Mouse (Mus musculus) midbrain, embryonic 14.5 days (tissue): Measurements from ENCODE around the gene Ccnl1. TPM values are rescaled to one million over a fixed set of nuclear protein-coding genes. Genes with fewer than 3 reads are reported as not detected.

Source experiments
- ATAC-seq: fragments of 200-750 bp; cut with Nextera tagmentation; 2 replicates; pipeline ENCODE4 v1.8.0; 2017; ENCODE audit warnings: moderate number of reproducible peaks, moderate library complexity; ENCODE audit not compliant: low FRiP score, low TSS enrichment
- DNase-seq: peaks from one replicate; pipeline ENCODE4 v3.0.0-alpha.2; 2015
- H3K27ac ChIP-seq: fragments of 300-500 bp; sonication (generic); replicated peaks from 2 replicates; pipeline ENCODE4 v1.5.1; 2014; ENCODE audit warnings: mild to moderate bottlenecking, low read depth, low read length, moderate library complexity
- H3K27me3 ChIP-seq: fragments of 300-500 bp; sonication (generic); 2 replicates; pipeline ENCODE4 v1.6.1; 2014; ENCODE audit warnings: low read length, control low read depth, mixed read lengths; ENCODE audit not compliant: control insufficient read depth, insufficient read depth
- H3K36me3 ChIP-seq: fragments of 300-500 bp; sonication (generic); 2 replicates; pipeline ENCODE4 v1.6.1; 2014; ENCODE audit warnings: low read length, control low read depth; ENCODE audit not compliant: control insufficient read depth, insufficient read depth
- H3K4me1 ChIP-seq: fragments of 300-500 bp; sonication (generic); 2 replicates; pipeline ENCODE4 v1.6.1; 2014; ENCODE audit warnings: mild to moderate bottlenecking, antibody characterized with exemption, low read length, control low read depth; ENCODE audit not compliant: control insufficient read depth, insufficient read depth
- H3K4me2 ChIP-seq: fragments of 300-500 bp; sonication (generic); 2 replicates; pipeline ENCODE4 v1.6.1; 2014; ENCODE audit warnings: mild to moderate bottlenecking, low read length, moderate library complexity
- H3K4me3 ChIP-seq: fragments of 300-500 bp; sonication (generic); replicated peaks from 2 replicates; pipeline ENCODE4 v1.5.1; 2014; ENCODE audit warnings: low read depth, low read length
- H3K9ac ChIP-seq: fragments of 300-500 bp; sonication (generic); replicated peaks from 2 replicates; pipeline ENCODE4 v1.6.1; 2014; ENCODE audit warnings: mild to moderate bottlenecking, low read length, moderate library complexity
- H3K9me3 ChIP-seq: fragments of 300-500 bp; sonication (generic); 2 replicates; pipeline ENCODE4 v1.6.1; 2016; ENCODE audit warnings: low read length, control low read depth, mixed read lengths; ENCODE audit not compliant: control insufficient read depth
- WGBS: fragments of 180-500 bp; shearing (Covaris S2); extraction: QIAGEN DNeasy Blood & Tissue Kit; methylation state at CpG from one replicate; pipeline ENCODE4 v1.1.7; 2014; 5-methylcytosine and 5-hydroxymethylcytosine counted together
- polyA plus RNA-seq: library from polyadenylated mRNA; unstranded; fragments of >200 nt; fragmentation: Nextera tagmentation; extraction: Ambion mirVana; gene quantifications from 2 replicates; pipeline ENCODE4 v1.2.1, GENCODE M21; 2014

The Ccnl1 gene
- polyA plus RNA-seq, 1 experiment from 2014 or later = 99.0 TPM

DNA sequence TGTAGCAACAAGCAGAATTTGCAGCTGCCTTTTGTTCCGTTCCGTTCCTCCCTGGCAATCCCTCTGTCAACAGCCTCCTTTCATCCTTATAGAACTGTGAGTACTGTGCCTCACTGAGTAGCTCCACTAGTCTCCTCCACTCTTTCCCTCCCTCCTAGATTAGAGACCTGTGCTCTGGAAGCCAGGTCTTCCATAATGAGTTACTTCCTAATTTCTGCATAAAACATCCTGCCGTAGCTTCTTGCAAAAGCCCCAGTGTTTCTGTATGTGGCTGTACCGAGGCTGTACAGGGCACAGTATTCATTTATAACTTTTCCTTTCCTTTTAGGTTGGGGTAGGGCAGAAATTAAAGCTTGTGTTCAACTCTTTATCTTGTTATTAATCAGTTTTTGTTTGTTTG is 32.5 kb upstream of the Ccnl1 start:
- Histone ChIP-seq H3K4me2 (no peak overlapping the region), H3K27ac (no peak overlapping the region), H3K36me3 (no peaks in the 10 kb centered on the region), H3K9me3 (no peaks in the 10 kb centered on the region), H3K4me1 (no peaks in the 10 kb centered on the region), H3K9ac (no peak overlapping the region), H3K27me3 (no peaks in the 10 kb centered on the region), H3K4me3 (no peak overlapping the region)
- ATAC-seq (no peak), DNase-seq (no peak)
- WGBS = 78% methylated on average over 4 of the region's 4 CpGs

DNA sequence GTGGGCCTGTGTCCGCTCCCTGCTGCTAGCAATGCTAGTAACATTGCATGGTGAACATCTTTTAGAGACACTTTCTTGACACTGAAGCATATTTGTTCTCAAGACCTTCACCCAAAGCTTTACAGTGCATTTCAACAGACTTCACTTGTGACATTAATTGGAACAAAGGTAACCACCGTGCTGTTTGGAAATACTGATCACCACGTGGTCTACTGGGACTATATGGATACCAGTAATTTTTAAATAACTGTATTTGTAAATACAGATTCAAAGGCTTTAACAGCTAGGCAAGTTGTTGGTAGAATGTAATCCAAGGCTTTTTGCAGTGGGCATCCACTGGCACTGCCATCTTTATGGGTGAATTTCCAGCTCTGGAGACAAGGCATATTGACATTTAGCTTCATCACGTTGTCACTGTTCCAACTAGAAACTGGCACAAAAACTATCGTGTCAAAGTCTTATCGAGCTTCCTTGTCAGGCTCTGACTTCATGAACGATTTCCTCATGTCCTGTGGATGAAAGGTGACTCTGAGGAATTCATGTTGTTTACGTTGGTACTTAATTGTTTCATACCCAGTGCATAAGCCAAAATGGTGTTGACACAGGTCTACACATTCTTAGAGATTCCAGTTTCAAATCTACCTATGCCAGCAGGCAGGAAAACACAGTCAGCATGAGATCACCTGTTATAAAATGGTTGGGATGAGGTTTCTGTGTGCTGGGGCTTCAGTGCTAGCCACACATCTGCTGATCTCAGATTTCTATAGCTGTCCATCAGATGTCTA is 30.9 kb upstream of the Ccnl1 start:
- H3K4me2 ChIP-seq = no peak overlapping the region
- no peak overlapping the region for H3K9ac ChIP-seq
- H3K4me1 ChIP-seq = no peaks in the 10 kb centered on the region
- ATAC-seq = no peak
- WGBS = 90% methylated on average over 8 of the region's 8 CpGs
- no peaks in the 10 kb centered on the region for H3K27me3 ChIP-seq
- H3K9me3 ChIP-seq = no peaks in the 10 kb centered on the region
- no peak for DNase-seq
- H3K4me3 ChIP-seq = no peak overlapping the region
- H3K27ac ChIP-seq = no peak overlapping the region
- no peaks in the 10 kb centered on the region for H3K36me3 ChIP-seq

DNA sequence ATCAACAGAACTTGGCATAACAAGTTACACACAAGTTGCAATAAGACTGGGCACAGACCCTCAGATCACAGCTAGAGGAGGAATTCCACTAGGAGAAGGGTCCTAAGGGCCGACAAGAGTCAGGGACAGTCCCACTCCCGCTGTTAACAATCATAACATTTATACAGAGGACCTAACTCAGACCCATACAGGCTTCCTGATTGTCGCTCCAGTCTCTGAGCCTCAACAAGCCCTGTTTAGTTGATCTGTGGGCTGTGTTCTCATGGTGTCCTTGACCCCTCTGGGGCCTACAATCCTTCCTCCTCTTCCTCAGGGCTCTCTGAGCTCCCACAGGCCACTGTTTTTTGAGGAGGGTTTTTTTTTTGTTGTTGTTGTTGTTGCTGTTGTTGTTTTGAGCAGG is 18.2 kb upstream of the Ccnl1 start:
- 59% methylated on average over 3 of the region's 3 CpGs for WGBS
- peaks cover 9% of the 10 kb centered on the region for H3K4me1 ChIP-seq
- no peak overlapping the region for H3K9ac ChIP-seq
- no peaks in the 10 kb centered on the region for H3K9me3 ChIP-seq
- no peaks in the 10 kb centered on the region for H3K27me3 ChIP-seq
- H3K4me3 ChIP-seq = no peak overlapping the region
- no peak overlapping the region for H3K4me2 ChIP-seq
- no peak for DNase-seq
- H3K27ac ChIP-seq = no peak overlapping the region
- ATAC-seq = no peak
- H3K36me3 ChIP-seq = no peaks in the 10 kb centered on the region

DNA sequence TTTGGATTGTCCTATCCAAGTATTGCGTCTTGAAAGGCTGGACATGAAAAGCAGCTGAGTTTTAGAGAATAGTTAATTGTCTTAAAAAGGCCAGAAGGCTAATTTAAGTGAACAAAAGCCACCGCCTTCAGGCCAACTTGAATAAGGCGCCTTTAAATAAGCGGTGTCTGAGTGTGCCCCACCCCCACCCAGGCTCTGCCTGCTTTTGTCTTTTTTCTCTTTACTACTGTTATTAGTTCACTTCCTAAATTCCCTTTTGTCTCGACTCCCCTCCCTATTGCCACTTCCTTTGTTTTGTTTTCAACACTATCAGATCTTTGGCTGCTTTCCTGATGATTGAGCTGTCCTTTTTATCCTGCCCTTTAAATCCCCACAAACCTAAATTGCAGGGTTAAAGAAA is 17.3 kb upstream of the Ccnl1 start:
- under 1% methylated on average over 5 of the region's 5 CpGs for WGBS
- no peaks in the 10 kb centered on the region for H3K36me3 ChIP-seq
- peak overlapping the region; percentile 13 for H3K9ac ChIP-seq
- peak overlapping the region; percentile 63 for H3K4me2 ChIP-seq
- ATAC-seq = peak; percentile 2; the same call in 1 of the 2 replicates
- peaks cover 9% of the 10 kb centered on the region for H3K4me1 ChIP-seq
- H3K9me3 ChIP-seq = no peaks in the 10 kb centered on the region
- peak overlapping the region; percentile 58 for H3K4me3 ChIP-seq
- H3K27ac ChIP-seq = peak overlapping the region; percentile 98
- no peaks in the 10 kb centered on the region for H3K27me3 ChIP-seq
- DNase-seq = peak; percentile 73

DNA sequence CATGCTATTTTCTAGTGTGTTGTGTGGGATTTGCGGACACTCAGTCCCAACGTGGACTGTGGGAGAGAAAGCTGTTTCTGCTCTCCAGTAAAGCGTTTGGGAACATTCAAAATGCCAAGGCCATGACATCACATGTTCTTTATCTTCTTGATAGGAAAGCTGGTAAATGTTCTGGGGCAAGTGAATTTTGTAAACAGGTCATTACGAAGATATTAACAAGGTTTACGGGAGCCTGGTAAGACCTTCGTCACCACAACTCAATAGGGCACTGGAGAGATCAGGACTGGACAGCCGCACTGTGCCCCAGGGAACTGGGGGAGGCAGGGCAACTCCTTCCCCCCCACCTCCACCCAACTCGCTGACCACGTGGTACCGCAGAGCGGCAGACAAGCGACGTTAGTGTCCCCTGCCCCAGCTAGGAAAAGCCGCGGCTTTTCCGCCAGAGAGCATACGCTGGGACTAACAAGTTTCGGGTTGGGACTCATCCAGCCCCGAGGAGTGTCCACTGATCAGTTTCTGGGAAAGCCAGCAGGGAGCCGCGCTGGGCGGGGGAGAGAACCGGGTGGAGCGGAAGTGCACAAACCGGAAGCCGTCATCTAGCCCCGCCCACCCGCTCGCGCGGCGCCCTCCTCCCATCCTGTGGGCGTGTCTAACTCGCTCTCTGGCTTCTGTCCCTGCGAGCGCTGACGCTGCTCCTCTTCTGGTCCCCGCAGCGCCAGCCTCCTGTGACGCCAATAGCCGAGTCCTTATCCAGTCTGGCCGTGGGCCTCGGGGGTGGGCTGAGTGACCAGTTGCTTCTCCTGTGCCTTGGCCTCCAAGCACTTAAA is 16.4 kb upstream of the Ccnl1 start:
- Histone ChIP-seq H3K4me2 (peak overlapping the region; percentile 63), H3K36me3 (no peaks in the 10 kb centered on the region), H3K9ac (peak overlapping the region; percentile 67), H3K27me3 (no peaks in the 10 kb centered on the region), H3K4me3 (peak overlapping the region; percentile 58), H3K9me3 (no peaks in the 10 kb centered on the region), H3K4me1 (peaks cover 9% of the 10 kb centered on the region), H3K27ac (peak overlapping the region; percentile 98)
- WGBS = under 1% methylated on average over 43 of the region's 43 CpGs
- ATAC-seq = peak; percentile 97
- peak; percentile 98 for DNase-seq

DNA sequence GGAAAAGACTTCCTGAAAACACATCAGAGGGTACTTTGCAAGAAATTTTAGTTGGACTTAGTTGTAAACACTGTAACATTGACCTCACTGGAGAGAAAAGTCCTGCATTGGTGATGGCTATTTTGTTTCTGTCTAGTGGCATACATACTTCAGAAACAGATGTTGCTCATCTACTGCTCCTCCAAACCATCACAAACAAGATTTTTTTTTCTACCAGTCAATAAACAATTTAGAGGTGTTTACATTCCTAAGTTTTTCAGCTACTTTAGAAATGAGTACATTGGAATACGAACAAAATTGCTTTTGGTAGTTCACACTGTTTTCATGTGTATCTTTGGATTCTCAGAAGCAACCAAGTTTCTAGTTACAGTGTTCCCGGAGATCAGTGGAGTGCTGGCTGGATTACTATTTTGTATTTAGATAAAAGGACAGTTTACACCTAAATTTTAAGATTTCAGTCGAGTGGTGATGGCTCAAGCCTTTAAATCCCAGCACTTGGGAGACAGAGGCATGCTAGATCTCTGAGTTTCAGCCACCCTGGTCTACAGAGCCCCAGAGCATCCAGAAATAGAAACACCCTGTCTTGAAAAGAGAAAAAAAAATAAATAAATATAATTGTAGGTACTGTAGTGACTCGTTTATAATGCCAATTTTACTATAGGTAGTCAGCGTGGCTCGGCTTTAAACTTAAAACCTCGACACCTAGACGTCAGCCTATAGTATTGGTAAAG is 15.6 kb upstream of the Ccnl1 start:
- H3K36me3 ChIP-seq = no peaks in the 10 kb centered on the region
- 44% methylated on average over 8 of the region's 8 CpGs for WGBS
- peaks cover 9% of the 10 kb centered on the region for H3K4me1 ChIP-seq
- no peaks in the 10 kb centered on the region for H3K27me3 ChIP-seq
- H3K4me3 ChIP-seq = peak overlapping the region; percentile 58
- H3K9ac ChIP-seq = peak overlapping the region; percentile 67
- no peak for ATAC-seq
- peak overlapping the region; percentile 63 for H3K4me2 ChIP-seq
- DNase-seq = no peak
- H3K27ac ChIP-seq = peak overlapping the region; percentile 98
- H3K9me3 ChIP-seq = no peaks in the 10 kb centered on the region

DNA sequence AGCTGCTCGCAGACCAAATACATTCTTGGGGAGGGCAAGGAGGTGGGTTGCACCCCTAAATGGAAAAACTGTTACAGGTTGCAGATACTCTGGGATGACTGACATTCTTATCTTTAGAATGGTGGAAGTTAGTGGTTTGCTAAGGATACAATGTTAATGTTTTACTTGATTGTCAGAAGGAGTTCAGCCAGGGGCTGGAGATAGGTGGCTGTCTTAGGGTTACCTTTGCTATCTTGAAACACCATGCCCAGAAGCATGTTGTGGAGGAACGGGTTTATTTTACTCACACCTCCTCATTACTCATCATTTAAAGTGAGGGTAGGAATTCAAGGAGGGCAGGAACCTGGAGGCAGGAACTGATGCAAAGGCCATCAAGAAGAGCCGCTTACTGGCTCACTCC is 11.1 kb upstream of the Ccnl1 start:
- no peak overlapping the region for H3K4me3 ChIP-seq
- no peak overlapping the region for H3K4me2 ChIP-seq
- H3K27ac ChIP-seq = no peak overlapping the region
- H3K9me3 ChIP-seq = no peaks in the 10 kb centered on the region
- 0 out of 2 replicates have a peak, but pooled peaks cover 3% of the 10 kb centered on the region for H3K4me1 ChIP-seq
- DNase-seq (no peak), ATAC-seq (no peak)
- no peak overlapping the region for H3K9ac ChIP-seq
- no peaks in the 10 kb centered on the region for H3K36me3 ChIP-seq
- H3K27me3 ChIP-seq = no peaks in the 10 kb centered on the region
- WGBS = 94% methylated on average over 3 of the region's 3 CpGs

DNA sequence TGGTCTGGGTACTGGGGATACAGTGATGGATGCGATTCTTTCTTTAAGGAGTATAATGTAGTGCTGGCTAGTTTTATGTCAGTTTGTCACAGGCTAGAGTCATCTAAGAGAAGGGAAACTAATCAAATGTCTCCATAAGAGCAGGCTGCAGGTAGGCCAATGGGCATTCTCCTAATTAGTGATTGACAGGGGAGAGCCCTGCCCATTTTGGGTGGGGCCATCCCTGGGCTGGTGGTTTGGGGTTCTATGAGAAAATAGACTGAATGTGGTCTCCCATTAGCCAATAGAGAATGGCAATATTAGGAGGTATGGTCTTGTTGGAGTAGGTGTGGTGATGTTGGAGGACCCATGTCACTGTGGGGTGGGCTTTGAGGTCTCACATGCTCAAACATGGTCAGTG is 8.3 kb upstream of the Ccnl1 start:
- Histone ChIP-seq H3K4me2 (no peak overlapping the region), H3K27me3 (no peaks in the 10 kb centered on the region), H3K4me3 (no peak overlapping the region), H3K27ac (no peak overlapping the region), H3K36me3 (no peaks in the 10 kb centered on the region), H3K9ac (no peak overlapping the region), H3K4me1 (no peaks in the 10 kb centered on the region), H3K9me3 (no peaks in the 10 kb centered on the region)
- no peak for DNase-seq
- ATAC-seq = no peak
- 93% methylated on average over 1 of the region's 1 CpGs for whole genome bisulfite sequencing
